Mouse (Mus musculus) midbrain, embryonic 15.5 days (tissue): ENCODE measurements around the gene Mtmr12. TPM values are rescaled to one million over a fixed set of nuclear protein-coding genes. Genes with fewer than 3 reads are reported as not detected.

Experiments
- ATAC-seq: fragments of 200-750 bp; cut with Nextera tagmentation; replicated peaks from 2 replicates; pipeline ENCODE4 v1.8.0; 2017; ENCODE audit warnings: moderate TSS enrichment
- H3K27ac ChIP-seq: fragments of 300-500 bp; sonication (generic); 2 replicates; pipeline ENCODE4 v1.5.1; 2015; ENCODE audit warnings: mild to moderate bottlenecking, inconsistent platforms
- H3K27me3 ChIP-seq: fragments of 300-500 bp; sonication (generic); replicated peaks from 2 replicates; pipeline ENCODE4 v1.6.1; 2015; ENCODE audit warnings: inconsistent platforms
- H3K36me3 ChIP-seq: fragments of 300-500 bp; sonication (generic); replicated peaks from 2 replicates; pipeline ENCODE4 v1.6.1; 2015; ENCODE audit warnings: inconsistent platforms
- H3K4me1 ChIP-seq: fragments of 300-500 bp; sonication (generic); 2 replicates; pipeline ENCODE4 v1.6.1; 2015; ENCODE audit warnings: inconsistent platforms
- H3K4me2 ChIP-seq: fragments of 300-500 bp; sonication (generic); 2 replicates; pipeline ENCODE4 v1.6.1; 2015; ENCODE audit warnings: inconsistent platforms, mild to moderate bottlenecking, moderate library complexity
- H3K4me3 ChIP-seq: fragments of 300-500 bp; sonication (generic); 2 replicates; pipeline ENCODE4 v1.5.1; 2015; ENCODE audit warnings: mild to moderate bottlenecking, inconsistent platforms
- H3K9ac ChIP-seq: fragments of 300-500 bp; sonication (generic); 2 replicates; pipeline ENCODE4 v1.6.1; 2015; ENCODE audit warnings: mild to moderate bottlenecking, inconsistent platforms
- H3K9me3 ChIP-seq: fragments of 300-500 bp; sonication (generic); 2 replicates; pipeline ENCODE4 v1.6.1; 2016; ENCODE audit warnings: inconsistent platforms
- whole genome bisulfite sequencing: fragments of 180-500 bp; shearing (Covaris S2); methylation state at CpG from one replicate; pipeline ENCODE4 v1.1.7; 2015; ENCODE audit warnings: mixed read lengths; 5-methylcytosine and 5-hydroxymethylcytosine counted together
- microRNA counts: library from miRNA; unstranded; fragments of <30 nt; microRNA quantifications from one replicate; lab custom pipeline; 2016
- microRNA-seq: library from miRNA; unstranded; fragments of <30 nt; microRNA quantifications from one replicate; pipeline ENCODE4, GENCODE M21; 2016
- polyA plus RNA-seq: library from polyadenylated mRNA; unstranded; fragments of >200 nt; fragmentation: Nextera tagmentation; extraction: Ambion mirVana; gene quantifications from 2 replicates; pipeline ENCODE4 v1.2.1, GENCODE M21; 2015

Mtmr12 gene
- polyA plus RNA-seq, 1 experiment from 2014 or later = 9.6 TPM

GRCm38 (mm10) chr15:12321091-12321787 lies 116.4 kb downstream of the Mtmr12 start, which contains the start of gene Golph3:
TSS of gene Golph3 (plus strand) at chr15:12321450.
- 0% methylated on average over 70 of the region's 74 CpGs for WGBS
- ATAC-seq = peak; percentile 97
- Histone ChIP-seq H3K27ac (peak within 1 kb of the TSS; percentile 96), H3K4me1 (peaks cover 29% of the 10 kb centered on the region), H3K4me3 (peak within 1 kb of the TSS; percentile 91), H3K4me2 (peak within 1 kb of the TSS; percentile 78), H3K36me3 (no peaks in the 10 kb centered on the region), H3K9me3 (no peaks in the 10 kb centered on the region), H3K9ac (peak within 1 kb of the TSS; percentile 92), H3K27me3 (peaks cover 4% of the 10 kb centered on the region; the same call in 1 of the 2 replicates)

GRCm38 (mm10) chr15:12321788-12322621 lies 117.2 kb downstream of the Mtmr12 start, which contains the start of gene 1810049J17Rik:
TSS of gene 1810049J17Rik (minus strand) at chr15:12321899.
- Histone ChIP-seq H3K4me2 (peak within 1 kb of the TSS; percentile 78), H3K9ac (peak within 1 kb of the TSS; percentile 92), H3K9me3 (no peaks in the 10 kb centered on the region), H3K4me3 (peak within 1 kb of the TSS; percentile 91), H3K4me1 (peaks cover 29% of the 10 kb centered on the region), H3K36me3 (no peaks in the 10 kb centered on the region), H3K27ac (peak within 1 kb of the TSS; percentile 96), H3K27me3 (peaks cover 4% of the 10 kb centered on the region; the same call in 1 of the 2 replicates)
- under 1% methylated on average over 63 of the region's 70 CpGs for WGBS
- ATAC-seq = peak; percentile 53

DNA sequence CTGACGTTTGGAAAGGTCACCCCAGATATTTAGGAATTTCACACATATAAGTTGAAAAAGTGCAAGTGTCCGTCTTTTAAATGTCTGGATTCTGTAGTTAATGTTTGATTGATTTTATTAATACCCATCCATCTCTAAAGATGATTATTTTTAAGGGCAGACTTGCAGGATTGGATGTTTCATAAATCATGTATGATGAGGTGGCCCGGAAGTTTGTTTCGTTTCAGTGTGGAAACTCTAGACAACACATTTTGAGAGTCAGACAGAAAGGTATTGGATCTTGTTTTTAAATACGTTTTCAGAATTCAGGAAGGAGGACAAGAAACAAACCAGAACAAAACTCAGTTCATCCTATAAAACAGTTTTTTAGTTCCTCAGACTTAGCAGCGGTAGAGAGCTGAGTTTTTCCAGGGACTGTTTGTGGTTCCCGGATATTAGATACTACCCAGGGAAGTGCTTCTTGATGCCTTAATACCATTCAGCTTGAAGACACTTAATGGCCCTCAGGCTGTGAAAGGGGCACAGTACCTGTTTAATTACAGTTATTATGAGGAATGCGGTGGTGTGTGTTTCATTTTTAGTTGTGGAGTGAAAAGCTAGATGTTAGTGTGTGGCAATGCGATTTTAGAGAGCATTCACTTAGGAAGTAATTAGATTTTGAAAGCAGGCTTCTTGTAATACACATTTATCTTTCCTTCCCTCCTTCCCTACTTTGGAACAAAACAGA lies 118.0 kb downstream of the Mtmr12 start:
- Histone ChIP-seq H3K4me3 (peak overlapping the region; percentile 91), H3K4me2 (peak overlapping the region; percentile 78), H3K9me3 (no peaks in the 10 kb centered on the region), H3K4me1 (peaks cover 29% of the 10 kb centered on the region), H3K27ac (no peak overlapping the region), H3K9ac (peak overlapping the region; percentile 92), H3K27me3 (peaks cover 4% of the 10 kb centered on the region; the same call in 1 of the 2 replicates), H3K36me3 (no peaks in the 10 kb centered on the region)
- 18% methylated on average over 9 of the region's 9 CpGs for WGBS
- ATAC-seq = no peak

MicroRNAs encoded within 50 kb of the gene (microRNA counts, 519-probe panel; counts per million panel counts)
- microRNA mmu-miR-1898 (lab: Ali Mortazavi, UCI) = 2,002 counts per million, percentile 18 among the panel's probes with 10 or more counts

Small RNA genes lying within 50 kb of the gene (microRNA-seq; reads per million reads assigned to microRNA genes)
- not detected for gene Mir1898

Other genes with a start within 250 kb of the Mtmr12 start
- 469 and 476 TPM in 2 replicates for gene Sub1, start 208.0 kb upstream of the Mtmr12 start, polyA plus RNA-seq
- 176 and 180 TPM in 2 replicates for gene Zfr, start 87.2 kb upstream of the Mtmr12 start, polyA plus RNA-seq
- 62.6 and 64.8 TPM in 2 replicates for gene Golph3, start 116.4 kb downstream of the Mtmr12 start, polyA plus RNA-seq
- gene 1810049J17Rik, start 116.9 kb downstream of the Mtmr12 start, polyA plus RNA-seq = 1.1 TPM in 2 replicates